Mouse (Mus musculus): ENCODE measurements around the gene Cadps.
A peak's percentile ranks its signal among the peaks of the same experiment; 100 is the strongest.

The Cadps gene

GRCm38 (mm10) chr14:12507018-12507417 is 315.9 kb downstream of the Cadps start:
- DNase-seq (ENCODE audit: low read depth, low spot score), result no peak

GRCm38 (mm10) chr14:12504191-12504947 is 318.5 kb downstream of the Cadps start:
- DNase-seq (ENCODE audit: low read depth, low spot score), result no peak

DNA sequence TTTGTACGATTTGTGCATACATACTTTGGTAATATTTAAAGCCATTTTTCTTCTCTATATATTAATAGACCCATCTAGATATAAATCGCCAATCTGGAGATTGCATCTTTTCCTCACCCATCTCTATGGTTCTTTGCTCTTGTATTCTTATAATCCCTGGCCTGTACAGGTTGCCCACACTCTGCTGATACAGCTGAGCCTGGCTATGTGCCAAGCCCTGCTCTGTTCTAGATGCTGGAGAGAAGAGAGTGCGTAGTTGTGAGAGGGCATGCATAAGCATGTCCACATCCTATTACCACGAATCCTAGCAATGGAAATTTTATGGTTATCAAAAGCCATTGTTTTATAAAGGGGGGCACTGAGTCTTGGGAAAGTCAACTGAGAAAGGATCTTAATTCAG is 360.7 kb downstream of the Cadps start:
- DNase-seq (ENCODE audit: low read depth, low spot score), result no peak

DNA sequence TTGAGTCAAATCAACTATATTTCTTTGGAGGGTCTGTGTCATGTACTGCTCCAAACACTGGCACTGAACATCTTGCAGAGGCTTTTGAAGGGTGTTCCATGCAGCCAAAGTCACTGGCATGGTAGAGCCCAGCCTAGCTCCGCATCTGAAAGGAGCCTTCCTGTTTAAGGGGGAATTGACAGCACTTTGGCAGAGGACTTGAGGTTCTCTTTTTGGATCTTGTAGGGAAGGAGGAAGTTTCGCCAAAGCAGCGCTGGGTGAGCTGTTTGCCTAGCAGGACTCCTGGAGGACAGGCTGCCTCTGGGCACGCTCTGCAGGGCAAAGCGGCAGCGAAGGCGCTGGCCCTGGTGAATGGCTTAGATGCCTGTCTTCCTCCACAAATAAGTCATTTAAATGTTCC is 363.2 kb downstream of the Cadps start:
- no peak for DNase-seq (ENCODE audit: low read depth, low spot score)

DNA sequence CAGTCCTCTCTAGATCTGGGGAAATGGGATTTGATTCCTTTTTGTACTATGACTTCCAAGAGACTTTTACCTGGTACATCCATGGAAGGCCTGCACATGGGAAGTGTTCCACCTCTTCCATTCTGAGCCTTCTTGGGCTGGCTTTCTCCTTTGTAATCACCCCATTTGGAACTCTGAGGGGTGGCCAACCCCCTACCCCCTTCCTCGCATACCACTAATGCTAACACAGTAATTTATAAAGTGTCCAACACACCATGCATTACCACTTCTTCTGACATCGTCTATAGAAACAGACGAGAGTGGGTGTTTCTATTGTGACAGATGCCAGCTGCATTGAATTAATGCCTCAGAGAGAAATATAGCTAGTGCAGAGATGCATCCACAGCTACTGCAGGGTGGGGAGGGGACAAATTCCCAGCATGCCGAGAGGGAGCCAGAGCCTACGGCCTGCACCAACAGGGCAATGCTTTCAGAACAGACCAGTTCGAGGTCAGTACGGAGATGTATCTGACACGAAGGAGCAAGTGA is 367.8 kb downstream of the Cadps start:
- no peak for DNase-seq (ENCODE audit: low read depth, low spot score)

DNA sequence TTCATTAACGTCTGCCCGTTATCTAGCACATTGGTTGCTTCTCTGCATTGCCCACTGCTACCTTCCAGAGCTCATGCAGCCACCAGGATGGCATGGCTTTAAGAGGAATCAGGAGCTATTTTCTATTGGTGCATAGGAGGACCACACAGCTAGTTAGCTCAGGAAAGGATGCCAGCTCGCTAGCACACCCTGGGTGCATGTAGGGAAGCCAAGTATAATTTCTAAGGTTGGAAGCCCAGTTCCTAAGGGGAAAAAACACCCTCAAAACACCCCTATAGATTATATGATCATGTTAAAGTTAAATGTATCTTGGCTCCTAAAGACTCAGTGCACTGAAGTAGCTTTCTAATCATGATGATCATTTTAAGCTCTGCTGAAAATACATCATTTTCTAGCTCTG is 372.1 kb downstream of the Cadps start:
- DNase-seq (ENCODE audit: low read depth, low spot score), result no peak

- no peak for DNase-seq (ENCODE audit: low read depth, low spot score)
These were observed 374.0 kb downstream of the Cadps start for GRCm38 (mm10) chr14:12448883-12449282.

- DNase-seq (ENCODE audit: low read depth, low spot score), result no peak
These were observed 381.9 kb downstream of the Cadps start for GRCm38 (mm10) chr14:12441019-12441418.

DNA sequence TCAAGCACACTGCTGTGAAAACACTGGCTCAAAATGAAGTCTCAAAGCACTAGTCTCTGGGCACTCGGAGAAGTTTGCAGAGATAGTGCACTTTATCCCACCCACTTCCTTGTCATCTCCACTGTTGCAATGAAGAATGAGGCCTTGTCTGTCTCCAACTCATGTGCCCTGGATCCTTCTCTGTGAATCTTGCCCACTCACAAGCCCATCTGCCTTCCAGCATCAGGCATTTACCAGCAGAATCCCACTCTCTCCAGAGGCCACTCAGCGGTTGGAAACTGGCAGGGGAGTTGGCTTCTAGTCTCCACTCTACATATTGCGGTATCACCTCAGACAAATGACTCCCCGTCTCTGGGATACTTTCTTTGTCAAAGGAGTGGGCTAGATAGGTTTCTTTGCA is 384.9 kb downstream of the Cadps start:
- no peak for DNase-seq (ENCODE audit: low read depth, low spot score)

DNA sequence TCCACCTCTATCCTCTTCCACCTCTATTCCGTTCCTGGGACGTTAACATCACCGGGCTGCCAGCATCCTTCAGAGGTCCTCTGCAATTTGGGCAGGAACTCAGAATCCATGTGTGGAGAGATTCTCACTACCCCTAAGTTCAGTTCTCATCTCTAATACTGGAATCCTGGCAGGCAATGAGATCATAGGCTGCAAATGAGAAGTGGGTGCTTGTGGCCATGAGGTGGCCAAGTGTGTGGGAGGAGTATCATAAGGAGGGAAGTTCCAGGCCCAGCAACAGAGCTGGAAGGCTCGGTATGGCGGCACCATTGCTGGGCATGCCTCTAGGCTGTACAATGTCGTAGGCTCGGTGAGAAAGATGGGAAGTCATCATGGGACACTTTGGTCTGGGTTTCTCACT is 385.5 kb downstream of the Cadps start:
- no peak for DNase-seq (ENCODE audit: low read depth, low spot score)

- DNase-seq (ENCODE audit: low read depth, low spot score), result no peak
These were observed 385.9 kb downstream of the Cadps start for GRCm38 (mm10) chr14:12436903-12437368.

DNA sequence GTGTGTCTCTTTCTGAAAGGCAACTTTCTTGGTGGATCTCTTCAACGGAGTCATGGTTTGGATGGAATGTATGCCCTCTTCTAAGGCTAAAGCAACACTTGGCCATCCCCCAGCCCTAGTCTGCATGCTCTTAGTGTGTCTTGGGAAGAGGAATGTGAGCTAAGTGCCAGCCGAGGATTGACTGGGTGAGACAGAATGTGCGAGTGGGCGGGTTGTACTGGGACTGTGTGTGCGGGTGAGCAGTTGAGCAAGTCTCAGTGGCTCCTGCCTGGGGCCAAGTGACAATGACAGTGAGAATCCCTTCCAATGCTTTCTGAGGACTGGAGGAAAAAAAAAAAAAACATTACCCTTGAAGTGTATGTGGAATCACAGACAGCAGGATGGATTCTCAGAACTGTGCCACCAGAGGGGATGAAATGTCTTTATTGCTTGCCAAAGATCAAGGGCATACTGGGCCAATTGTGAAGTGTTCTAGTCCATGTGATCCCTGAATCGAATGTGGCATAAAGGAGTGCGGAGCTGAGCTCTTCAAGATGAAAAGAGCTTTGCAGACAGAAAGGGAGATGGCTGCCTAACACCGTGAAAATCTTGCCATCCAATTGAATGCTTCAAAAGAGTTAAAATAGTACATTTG is 394.7 kb downstream of the Cadps start:
- DNase-seq (ENCODE audit: low read depth, low spot score), result no peak

DNA sequence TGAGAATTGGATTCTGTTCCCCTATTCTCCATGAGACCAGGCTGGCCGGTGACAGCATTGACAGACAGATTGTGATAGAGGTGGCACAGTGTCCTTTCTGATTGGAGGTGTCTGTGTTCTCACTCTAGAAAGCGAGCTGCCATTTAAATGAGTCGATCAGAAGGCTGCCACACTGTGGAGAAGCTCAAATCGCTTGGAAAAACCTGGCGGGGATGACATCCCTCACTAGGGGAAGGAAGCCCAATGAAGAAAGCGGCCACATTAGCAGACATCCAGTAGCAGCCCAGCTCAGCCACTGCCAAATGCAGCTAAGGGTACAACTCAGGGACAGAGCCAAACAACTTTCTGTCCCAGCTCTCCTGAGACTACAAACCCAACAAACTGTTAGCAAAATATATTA is 397.6 kb downstream of the Cadps start:
- DNase-seq (ENCODE audit: low read depth, low spot score), result no peak

DNA sequence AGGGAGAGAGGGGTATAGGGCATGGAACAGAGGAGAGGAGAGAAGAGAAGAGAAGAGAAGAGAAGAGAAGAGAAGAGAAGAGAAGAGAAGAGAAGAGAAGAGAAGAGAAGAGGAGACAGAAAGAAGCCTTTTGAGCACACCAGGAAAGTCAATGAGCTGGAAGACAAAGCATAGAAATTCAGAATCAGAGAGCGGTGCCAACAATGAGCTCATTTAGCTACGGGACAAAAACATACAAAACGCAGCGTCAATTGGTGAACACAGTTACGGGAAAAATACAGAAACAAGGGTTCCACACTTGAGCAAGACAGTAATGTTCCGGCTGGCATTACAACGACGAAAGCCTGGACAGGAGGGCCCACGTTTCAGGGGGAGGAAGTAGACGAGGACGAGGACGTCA is 412.6 kb downstream of the Cadps start:
- DNase-seq (ENCODE audit: low read depth, low spot score), result no peak

- no peak for DNase-seq (ENCODE audit: low read depth, low spot score)
These were observed 413.1 kb downstream of the Cadps start for GRCm38 (mm10) chr14:12409811-12410210.

GRCm38 (mm10) chr14:12406588-12406987 is 416.3 kb downstream of the Cadps start:
- peak; percentile 36 for DNase-seq (ENCODE audit: low read depth, low spot score)

DNA sequence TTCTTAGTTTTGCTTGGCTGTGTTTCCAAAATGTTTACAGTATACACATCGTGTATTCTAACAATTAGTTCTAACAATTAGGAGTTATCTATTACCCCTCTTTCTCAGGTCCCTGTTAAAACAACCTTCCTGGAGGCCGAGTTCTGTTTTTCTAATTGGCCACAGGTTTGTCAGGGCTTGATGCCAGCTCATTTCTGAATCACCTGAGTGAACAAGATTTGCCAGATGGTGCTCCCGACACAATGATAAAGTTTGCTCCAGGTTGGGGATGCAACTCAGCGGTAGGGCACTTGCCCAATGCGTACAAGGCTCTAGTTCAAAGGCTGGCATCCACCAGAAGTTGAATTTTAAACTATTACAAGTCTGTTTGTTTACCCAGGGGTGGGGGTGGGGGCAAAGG is 417.7 kb downstream of the Cadps start:
- DNase-seq (ENCODE audit: low read depth, low spot score), result no peak

DNA sequence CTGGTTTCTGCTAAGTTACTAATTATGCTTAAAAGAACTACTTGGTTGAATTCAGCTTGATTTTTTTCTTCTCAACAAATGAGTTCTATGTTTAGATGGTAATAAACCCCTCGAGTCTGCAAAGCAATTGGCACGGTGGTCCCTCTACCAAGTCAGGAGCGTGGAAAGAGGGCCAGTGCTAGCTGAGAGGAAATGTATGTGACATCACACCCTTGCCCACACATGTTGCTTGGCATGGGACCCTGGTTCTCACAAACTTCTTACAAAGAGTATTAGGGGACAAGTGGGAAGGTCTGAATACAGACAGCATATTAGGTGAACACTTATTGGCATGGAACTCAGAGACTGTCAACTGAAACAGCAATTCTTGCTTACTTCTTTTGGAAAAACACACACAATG is 418.2 kb downstream of the Cadps start:
- DNase-seq (ENCODE audit: low read depth, low spot score), result no peak

DNA sequence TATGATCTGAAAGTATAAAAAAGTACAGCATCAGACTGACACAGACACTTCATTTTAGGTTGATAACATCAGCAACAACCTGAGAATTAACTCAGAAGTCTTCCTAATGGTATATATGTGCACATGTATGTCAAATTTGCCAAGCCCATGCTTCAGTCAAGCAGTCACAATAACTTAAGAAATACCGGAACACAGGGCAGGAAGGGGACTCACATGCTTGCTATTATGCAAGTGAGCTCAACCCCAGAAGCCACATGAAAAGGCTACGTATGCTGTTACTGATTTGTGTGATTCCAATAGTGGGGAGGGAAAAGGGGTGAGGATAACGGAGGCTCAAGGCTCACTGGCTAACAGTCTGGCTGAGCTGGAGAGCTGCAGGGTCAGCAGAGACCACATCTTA is 418.8 kb downstream of the Cadps start:
- no peak for DNase-seq (ENCODE audit: low read depth, low spot score)

DNA sequence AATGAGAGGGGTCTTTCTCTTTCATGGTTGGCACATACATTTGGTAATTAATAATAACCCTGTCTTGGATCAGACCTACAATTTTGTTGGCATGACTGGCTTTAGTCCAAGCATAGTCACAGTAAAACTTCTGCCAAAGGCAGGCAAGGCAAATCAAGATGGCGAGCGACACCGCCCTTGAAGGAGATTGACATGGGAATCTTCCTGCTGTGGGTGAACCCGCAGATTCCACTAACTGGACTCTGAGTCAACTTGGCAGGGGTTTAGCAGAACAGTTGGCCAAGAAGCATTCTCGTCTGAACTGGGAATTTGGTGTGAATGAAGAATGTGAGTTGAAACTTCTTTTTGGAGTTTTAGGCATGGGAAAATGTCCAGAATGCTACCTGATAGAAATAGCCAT is 422.8 kb downstream of the Cadps start:
- no peak for DNase-seq (ENCODE audit: low read depth, low spot score)

DNA sequence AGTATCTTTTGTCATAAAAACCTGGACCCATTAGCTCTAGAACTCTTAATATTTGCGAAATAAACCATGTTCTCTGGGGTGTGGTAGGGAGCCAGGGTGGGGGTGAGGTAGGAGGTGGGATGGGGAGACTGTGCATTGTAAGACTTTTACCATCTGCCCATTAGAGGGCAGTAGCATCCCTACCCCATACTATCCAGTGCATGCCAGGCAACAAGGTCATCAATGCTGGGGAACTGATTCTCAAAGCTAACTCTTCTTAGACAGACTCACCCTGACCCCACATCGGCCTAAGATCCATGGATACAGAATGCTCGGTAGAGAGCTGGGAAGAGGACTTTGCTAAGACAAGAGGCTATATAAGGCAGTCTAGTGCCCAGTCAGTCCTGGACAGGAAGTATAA is 425.3 kb downstream of the Cadps start:
- no peak for DNase-seq (ENCODE audit: low read depth, low spot score)

DNA sequence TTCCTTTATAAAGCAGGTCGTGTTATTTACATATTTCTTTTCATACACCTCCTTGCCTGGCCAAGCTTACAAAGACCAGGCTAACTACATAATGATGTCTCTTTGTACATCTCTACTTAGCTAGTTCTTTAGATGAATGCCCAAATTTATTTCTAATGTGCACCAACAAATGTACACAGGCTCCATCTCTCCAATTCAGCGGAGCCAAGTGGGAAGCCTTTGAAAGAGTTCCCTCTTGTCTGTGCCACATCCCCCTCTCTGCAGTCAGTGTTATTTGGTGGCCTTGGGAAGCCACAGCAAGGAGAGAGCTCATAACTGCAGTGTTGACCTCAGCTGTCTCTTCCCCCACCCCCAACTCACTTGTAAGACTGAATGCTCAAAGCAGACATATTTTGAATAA is 428.6 kb downstream of the Cadps start:
- DNase-seq (ENCODE audit: low read depth, low spot score), result no peak

- no peak for DNase-seq (ENCODE audit: low read depth, low spot score)
These were observed 429.5 kb downstream of the Cadps start for GRCm38 (mm10) chr14:12393271-12393861.
